35 mouse cellular contexts compared by ENCODE assay signal in the genomic region with DNA sequence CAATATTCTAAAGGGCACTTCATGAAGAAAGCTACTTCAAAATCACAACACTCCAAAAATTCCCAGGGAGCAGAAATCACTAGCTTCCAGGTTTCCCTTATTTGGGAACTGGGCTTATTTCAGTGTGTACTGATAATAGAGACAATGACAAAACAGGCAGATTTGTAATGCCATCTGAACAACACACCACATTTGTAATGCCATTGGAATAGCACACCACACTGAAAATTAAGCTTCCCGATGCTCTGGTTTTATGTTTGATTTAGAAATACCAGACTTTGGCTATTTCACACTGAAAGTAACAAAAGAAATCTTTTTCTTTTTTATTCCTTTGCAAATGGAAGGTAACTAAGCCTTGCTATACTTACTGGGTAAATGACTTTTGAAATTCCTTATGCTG.
"Had no signal": no experiment of that assay in that cellular context is flagged by ENCODE, and none has a peak within 500 bp of the region (broad histone marks: within the 10 kb centered on the region; RNA-seq: fewer than 3 reads in every experiment).

No protein-coding gene starts in this region.

- H3K4me2 ChIP-seq: heart, embryonic 11.5 days; heart, embryonic 12.5 days; heart, embryonic 13.5 days; heart, embryonic 15.5 days; hindbrain, embryonic 12.5 days; hindbrain, embryonic 13.5 days; hindbrain, embryonic 14.5 days; hindbrain, embryonic 15.5 days; intestine, embryonic 15.5 days; kidney, embryonic 15.5 days had no signal

- H3K4me1 ChIP-seq: heart, embryonic 10.5 days; heart, embryonic 12.5 days; heart, embryonic 13.5 days; heart, embryonic 15.5 days; hindbrain, embryonic 10.5 days; hindbrain, embryonic 12.5 days; hindbrain, embryonic 13.5 days; hindbrain, embryonic 15.5 days; intestine, embryonic 15.5 days; kidney, embryonic 15.5 days had no signal

- H3K27ac ChIP-seq: heart, embryonic 10.5 days; heart, embryonic 13.5 days; heart, embryonic 15.5 days; hindbrain, embryonic 10.5 days; hindbrain, embryonic 12.5 days; hindbrain, embryonic 13.5 days; hindbrain, embryonic 14.5 days; hindbrain, embryonic 15.5 days; hindbrain, postnatal 0 days; intestine, embryonic 15.5 days; kidney, embryonic 15.5 days; kidney, postnatal 0 days; layer of hippocampus, adult 2 months had no signal

- ATAC-seq: hindbrain, embryonic 16.5 days; hindbrain, postnatal 0 days; inflammation-experienced regulatory T-cells, adult 6 months; intestine, embryonic 15.5 days; intestine, embryonic 16.5 days; intestine, postnatal 0 days had no signal

- H3K9me3 ChIP-seq: heart, embryonic 10.5 days; heart, embryonic 12.5 days; heart, embryonic 13.5 days; heart, embryonic 15.5 days; hindbrain, embryonic 10.5 days; hindbrain, embryonic 12.5 days; hindbrain, embryonic 13.5 days; hindbrain, embryonic 15.5 days; intestine, embryonic 15.5 days; kidney, embryonic 15.5 days had no signal

- H3K4me3 ChIP-seq: heart, embryonic 10.5 days; heart, embryonic 12.5 days; heart, embryonic 13.5 days; heart, embryonic 15.5 days; hindbrain, embryonic 10.5 days; hindbrain, embryonic 12.5 days; hindbrain, embryonic 13.5 days; hindbrain, embryonic 15.5 days; intestine, embryonic 15.5 days; kidney, embryonic 15.5 days; layer of hippocampus, adult 2 months had no signal

- DNase-seq: heart, postnatal 10 days; heart, postnatal 14 days; heart, postnatal 36 days; heart, postnatal 4 days; kidney, adult 11 months; kidney, adult 18-20 months; kidney, adult 2 months; kidney, adult 8-10 months; kidney, adult 9 months; kidney, postnatal 10 days; kidney, postnatal 14 days; kidney, postnatal 25 days; kidney, postnatal 36 days; kidney, postnatal 4 days; layer of hippocampus, adult 9-11 months; layer of hippocampus, postnatal 36 days had no signal

- H3K27me3 ChIP-seq: heart, embryonic 12.5 days; heart, embryonic 13.5 days; heart, embryonic 15.5 days; hindbrain, embryonic 12.5 days; hindbrain, embryonic 13.5 days; hindbrain, embryonic 15.5 days; intestine, embryonic 15.5 days; kidney, embryonic 15.5 days had no signal

- H3K36me3 ChIP-seq: heart, embryonic 10.5 days; heart, embryonic 12.5 days; heart, embryonic 13.5 days; heart, embryonic 15.5 days; hindbrain, embryonic 10.5 days; hindbrain, embryonic 12.5 days; hindbrain, embryonic 13.5 days; hindbrain, embryonic 15.5 days; intestine, embryonic 15.5 days; kidney, embryonic 15.5 days had no signal

- H3K9ac ChIP-seq: heart, embryonic 12.5 days; heart, embryonic 13.5 days; heart, embryonic 15.5 days; hindbrain, embryonic 12.5 days; hindbrain, embryonic 13.5 days; hindbrain, embryonic 14.5 days; hindbrain, embryonic 15.5 days; intestine, embryonic 15.5 days; kidney, embryonic 15.5 days had no signal
